Mouse (Mus musculus) heart, embryonic 14.5 days (tissue): Measurements from ENCODE around the gene Top2a. TPM values are rescaled to one million over a fixed set of nuclear protein-coding genes. Genes with fewer than 3 reads are reported as not detected.

Source experiments
- ATAC-seq: fragments of 200-750 bp; cut with Nextera tagmentation; 2 replicates; pipeline ENCODE4 v1.8.0; 2017; ENCODE audit warnings: low read depth, moderate TSS enrichment; ENCODE audit not compliant: insufficient number of reproducible peaks, insufficient read depth, low FRiP score
- H3K27ac ChIP-seq, 2 experiments: fragments of 200-500 bp in 1 of 2; fragments of 300-500 bp in 1 of 2; sonication (generic) in 1 of 2; replicated peaks in 1 of 2; 2 replicates each; pipeline ENCODE4 v1.5.1; 2012 to 2014; ENCODE audit warnings: low read depth in 2 of 2, low read length in 2 of 2, control low read depth in 1 of 2, mild to moderate bottlenecking in 1 of 2, mixed read lengths in 1 of 2; ENCODE audit not compliant: control insufficient read depth in 1 of 2, insufficient read depth in 1 of 2
- H3K27me3 ChIP-seq: fragments of 300-500 bp; sonication (generic); 2 replicates; pipeline ENCODE4 v1.6.1; 2014; ENCODE audit warnings: mild to moderate bottlenecking, low read length, control low read depth; ENCODE audit not compliant: control insufficient read depth, insufficient read depth
- H3K36me3 ChIP-seq: fragments of 300-500 bp; sonication (generic); 2 replicates; pipeline ENCODE4 v1.6.1; 2014; ENCODE audit warnings: mild to moderate bottlenecking, control low read depth, low read length, mixed read lengths; ENCODE audit not compliant: control insufficient read depth, insufficient read depth
- H3K4me1 ChIP-seq, 2 experiments: fragments of 200-500 bp in 1 of 2; fragments of 300-500 bp in 1 of 2; sonication (generic) in 1 of 2; 2 replicates each; pipeline ENCODE4 v1.6.1; 2012 to 2014; ENCODE audit warnings: low read length in 2 of 2, control low read depth in 1 of 2, mixed read lengths in 1 of 2; ENCODE audit not compliant: control insufficient read depth in 2 of 2, insufficient read depth in 2 of 2
- H3K4me2 ChIP-seq: fragments of 300-500 bp; sonication (generic); 2 replicates; pipeline ENCODE4 v1.6.1; 2014; ENCODE audit warnings: mild to moderate bottlenecking, low read length
- H3K4me3 ChIP-seq, 2 experiments: fragments of 200-500 bp in 1 of 2; fragments of 300-500 bp in 1 of 2; sonication (generic) in 1 of 2; 2 replicates each; pipeline ENCODE4 v1.5.1; 2012 to 2014; ENCODE audit warnings: low read length in 2 of 2, mild to moderate bottlenecking in 2 of 2, control low read depth in 1 of 2, low read depth in 1 of 2, moderate library complexity in 1 of 2; ENCODE audit not compliant: control insufficient read depth in 1 of 2, insufficient read depth in 1 of 2
- H3K9ac ChIP-seq: fragments of 300-500 bp; sonication (generic); 2 replicates; pipeline ENCODE4 v1.6.1; 2014; ENCODE audit warnings: mild to moderate bottlenecking, low read length
- H3K9me3 ChIP-seq: fragments of 300-500 bp; sonication (generic); 2 replicates; pipeline ENCODE4 v1.6.1; 2016; ENCODE audit warnings: low read length, control low read depth; ENCODE audit not compliant: control insufficient read depth
- WGBS: fragments of 180-500 bp; shearing (Covaris S2); extraction: QIAGEN DNeasy Blood & Tissue Kit; methylation state at CpG from one replicate; pipeline ENCODE4 v1.1.7; 2014; 5-methylcytosine and 5-hydroxymethylcytosine counted together
- polyA plus RNA-seq: library from polyadenylated mRNA; unstranded; fragments of >200 nt; fragmentation: Nextera tagmentation; extraction: Ambion mirVana; gene quantifications from 2 replicates; pipeline ENCODE4 v1.2.1, GENCODE M21; 2014

Gene Top2a
- polyA plus RNA-seq, 1 experiment from 2014 or later = 174 TPM

GRCm38 (mm10) chr11:98954801-98955706, 68.9 kb downstream of the Top2a start:
- Histone ChIP-seq H3K27me3 (no peaks in the 10 kb centered on the region), H3K36me3 (peaks cover 38% of the 10 kb centered on the region), H3K9ac (peak overlapping the region; percentile 49), H3K4me2 (peak overlapping the region; percentile 48), H3K4me3 (no peak overlapping the region), H3K27ac (peak overlapping the region; percentile 73 to 85), H3K4me1 (peaks cover 52 to 78% of the 10 kb centered on the region in 2 experiments), H3K9me3 (no peaks in the 10 kb centered on the region)
- WGBS = 14% methylated on average over 16 of the region's 17 CpGs
- ATAC-seq = no peak

- peaks cover 41% of the 10 kb centered on the region for H3K36me3 ChIP-seq
- 4% methylated on average over 10 of the region's 10 CpGs for WGBS
Observed at GRCm38 (mm10) chr11:98954373-98954772, 69.6 kb downstream of the Top2a start.

GRCm38 (mm10) chr11:98953835-98954320, 70.1 kb downstream of the Top2a start:
- ATAC-seq = no peak
- Histone ChIP-seq H3K9ac (peak overlapping the region; percentile 8; the same call in 1 of the 2 replicates), H3K27me3 (no peaks in the 10 kb centered on the region), H3K9me3 (no peaks in the 10 kb centered on the region), H3K4me3 (no peak overlapping the region), H3K4me1 (peaks cover 51 to 77% of the 10 kb centered on the region in 2 experiments), H3K4me2 (peak overlapping the region; percentile 48), H3K27ac (peak overlapping the region; percentile 62 to 85), H3K36me3 (peaks cover 41% of the 10 kb centered on the region)
- WGBS = 12% methylated on average over 13 of the region's 13 CpGs

More at GRCm38 (mm10) chr11:98954373-98954772, 69.6 kb downstream of the Top2a start:
- H3K4me3 ChIP-seq = no peak overlapping the region
- no peaks in the 10 kb centered on the region for H3K27me3 ChIP-seq
- H3K4me1 ChIP-seq = peaks cover 52 to 79% of the 10 kb centered on the region in 2 experiments
- peak overlapping the region; percentile 48 for H3K4me2 ChIP-seq
- peak overlapping the region; percentile 73 to 85 for H3K27ac ChIP-seq
- peak overlapping the region; percentile 49 for H3K9ac ChIP-seq
- ATAC-seq = peak; percentile 51; the same call in 1 of the 2 replicates
- no peaks in the 10 kb centered on the region for H3K9me3 ChIP-seq

GRCm38 (mm10) chr11:98953361-98953760, 70.6 kb downstream of the Top2a start:
- Histone ChIP-seq H3K9ac (peak overlapping the region; percentile 42; the same call in 1 of the 2 replicates), H3K36me3 (peaks cover 41% of the 10 kb centered on the region), H3K4me3 (no peak overlapping the region), H3K27ac (peak overlapping the region in 1 of 2 experiments; percentile 85; a peak in 1 of 4 replicates), H3K4me1 (peaks cover 54 to 79% of the 10 kb centered on the region in 2 experiments), H3K27me3 (no peaks in the 10 kb centered on the region), H3K4me2 (no peak overlapping the region), H3K9me3 (no peaks in the 10 kb centered on the region)
- no peak for ATAC-seq
- WGBS = 4% methylated on average over 2 of the region's 2 CpGs

GRCm38 (mm10) chr11:98952736-98953135, 71.3 kb downstream of the Top2a start:
- Histone ChIP-seq H3K27me3 (no peaks in the 10 kb centered on the region), H3K4me3 (no peak overlapping the region), H3K9me3 (no peaks in the 10 kb centered on the region), H3K4me2 (no peak overlapping the region), H3K9ac (no peak overlapping the region), H3K4me1 (peaks cover 60 to 86% of the 10 kb centered on the region in 2 experiments), H3K36me3 (peaks cover 37% of the 10 kb centered on the region), H3K27ac (no peak overlapping the region)
- no peak for ATAC-seq
- WGBS = 72% methylated on average over 2 of the region's 2 CpGs

- Histone ChIP-seq H3K27me3 (no peaks in the 10 kb centered on the region), H3K27ac (peak overlapping the region in 1 of 2 experiments; percentile 93; a peak in 2 of 4 replicates), H3K9me3 (no peaks in the 10 kb centered on the region), H3K4me3 (no peak overlapping the region), H3K4me1 (peaks cover 66 to 92% of the 10 kb centered on the region in 2 experiments), H3K36me3 (peaks cover 32% of the 10 kb centered on the region), H3K4me2 (no peak overlapping the region; the same call in 1 of the 2 replicates), H3K9ac (peak overlapping the region; percentile 66; the same call in 1 of the 2 replicates)
- ATAC-seq = no peak
- WGBS = 83% methylated on average over 1 of the region's 1 CpGs
Observed at GRCm38 (mm10) chr11:98952111-98952510, 71.9 kb downstream of the Top2a start.

- Histone ChIP-seq H3K36me3 (peaks cover 24% of the 10 kb centered on the region), H3K27ac (peak overlapping the region; percentile 90 to 93), H3K9me3 (no peaks in the 10 kb centered on the region), H3K27me3 (no peaks in the 10 kb centered on the region), H3K9ac (peak overlapping the region; percentile 66), H3K4me1 (peaks cover 69 to 92% of the 10 kb centered on the region in 2 experiments), H3K4me3 (peak overlapping the region in 1 of 2 experiments; percentile 14; a peak in 1 of 4 replicates), H3K4me2 (peak overlapping the region; percentile 39)
- ATAC-seq = peak; percentile 64
- 35% methylated on average over 15 of the region's 16 CpGs for WGBS
Observed at GRCm38 (mm10) chr11:98951026-98951906, 72.7 kb downstream of the Top2a start.
